Mouse (Mus musculus) midbrain, embryonic 16.5 days (tissue): ENCODE data around the gene Tarsl2. TPM values are rescaled to one million over a fixed set of nuclear protein-coding genes. Genes with fewer than 3 reads are reported as not detected.

Source experiments
- ATAC-seq: fragments of 200-750 bp; cut with Nextera tagmentation; 2 replicates; pipeline ENCODE4 v1.8.0; 2017; ENCODE audit warnings: moderate TSS enrichment
- H3K27ac ChIP-seq: fragments of 300-500 bp; sonication (generic); 2 replicates; pipeline ENCODE4 v1.5.1; 2014; ENCODE audit warnings: mild to moderate bottlenecking, low read length, mixed read lengths
- H3K27me3 ChIP-seq: fragments of 300-500 bp; sonication (generic); 2 replicates; pipeline ENCODE4 v1.6.1; 2014; ENCODE audit warnings: low read depth, low read length, mixed read lengths; ENCODE audit not compliant: control insufficient read depth, insufficient read depth
- H3K36me3 ChIP-seq: fragments of 300-500 bp; sonication (generic); 2 replicates; pipeline ENCODE4 v1.6.1; 2014; ENCODE audit warnings: mild to moderate bottlenecking, low read length, moderate library complexity, mixed read lengths; ENCODE audit not compliant: control insufficient read depth, insufficient read depth
- H3K4me1 ChIP-seq: fragments of 300-500 bp; sonication (generic); 2 replicates; pipeline ENCODE4 v1.6.1; 2014; ENCODE audit warnings: mild to moderate bottlenecking, low read length, mixed read lengths; ENCODE audit not compliant: control insufficient read depth, insufficient read depth
- H3K4me2 ChIP-seq: fragments of 300-500 bp; sonication (generic); 2 replicates; pipeline ENCODE4 v1.6.1; 2014; ENCODE audit warnings: mild to moderate bottlenecking, low read length, mixed read lengths
- H3K4me3 ChIP-seq: fragments of 300-500 bp; sonication (generic); 2 replicates; pipeline ENCODE4 v1.5.1; 2014; ENCODE audit warnings: low read depth, mild to moderate bottlenecking, low read length, moderate library complexity, mixed read lengths
- H3K9ac ChIP-seq: fragments of 300-500 bp; sonication (generic); 2 replicates; pipeline ENCODE4 v1.6.1; 2014; ENCODE audit warnings: low read depth, low read length, mixed read lengths
- H3K9me3 ChIP-seq: fragments of 300-500 bp; sonication (generic); replicated peaks from 2 replicates; pipeline ENCODE4 v1.6.1; 2014; ENCODE audit warnings: mild to moderate bottlenecking, low read length, mixed read lengths; ENCODE audit not compliant: control insufficient read depth, poor library complexity, severe bottlenecking
- WGBS: fragments of 180-500 bp; shearing (Covaris S2); extraction: QIAGEN DNeasy Blood & Tissue Kit; methylation state at CpG from one replicate; pipeline ENCODE4 v1.1.7; 2014; 5-methylcytosine and 5-hydroxymethylcytosine counted together
- polyA plus RNA-seq: library from polyadenylated mRNA; unstranded; fragments of >200 nt; fragmentation: Nextera tagmentation; extraction: Ambion mirVana; gene quantifications from 2 replicates; pipeline ENCODE4 v1.2.1, GENCODE M21; 2015

The Tarsl2 gene
- polyA plus RNA-seq, 1 experiment from 2014 or later = 19.2 TPM

DNA sequence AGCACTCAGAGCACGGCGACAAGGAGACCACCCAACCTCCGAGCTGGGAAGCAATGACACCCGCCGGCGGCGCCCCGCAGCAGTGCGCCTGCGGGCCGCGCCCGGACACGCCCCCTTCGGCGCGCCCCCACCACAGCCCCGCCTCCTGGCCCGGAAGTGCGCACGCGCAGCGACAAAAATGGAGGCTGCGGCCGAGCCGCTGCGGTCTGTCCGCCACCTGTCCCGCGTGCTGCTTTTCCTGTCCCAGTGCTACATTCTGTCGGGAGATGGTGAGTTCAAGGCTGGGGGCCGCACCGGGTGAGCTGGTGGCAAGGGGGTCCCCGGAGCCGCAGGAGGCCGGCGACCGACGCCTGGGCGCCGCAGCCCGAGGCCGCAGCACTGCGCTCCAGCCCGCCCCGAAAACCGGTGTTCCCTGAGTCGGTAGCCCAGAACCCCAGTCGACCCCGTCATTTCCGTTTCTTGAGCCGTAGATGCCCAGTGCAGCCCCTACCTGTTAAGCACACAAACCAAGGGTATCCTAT lies 48.7 kb downstream of the Tarsl2 start:
- Histone ChIP-seq H3K27ac (peak overlapping the region; percentile 90), H3K4me1 (peaks cover 12% of the 10 kb centered on the region), H3K9ac (peak overlapping the region; percentile 90), H3K36me3 (peaks cover 13% of the 10 kb centered on the region), H3K9me3 (no peaks in the 10 kb centered on the region), H3K4me3 (peak overlapping the region; percentile 90), H3K27me3 (no peaks in the 10 kb centered on the region), H3K4me2 (peak overlapping the region; percentile 59)
- peak; percentile 94 for ATAC-seq
- WGBS = under 1% methylated on average over 50 of the region's 52 CpGs

DNA sequence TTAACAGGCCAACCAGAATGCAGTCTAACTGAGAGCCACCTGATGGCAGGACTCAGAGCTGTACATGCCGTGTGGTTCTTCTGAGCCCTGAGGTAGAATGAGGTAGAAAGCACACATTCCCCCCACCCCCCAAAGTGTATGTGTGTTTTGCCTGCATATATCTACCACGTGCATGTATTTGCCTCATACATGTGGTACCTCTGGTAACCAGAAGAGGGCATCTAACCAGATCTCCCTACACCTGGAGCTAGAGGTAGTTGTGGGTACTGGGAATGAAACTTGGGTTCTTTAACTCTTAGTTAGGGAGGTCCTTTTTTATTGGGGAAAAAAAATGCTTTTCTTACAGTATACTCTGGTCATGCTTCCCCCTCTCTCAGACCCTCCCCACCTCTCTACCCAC lies 51.8 kb downstream of the Tarsl2 start:
- H3K4me3 ChIP-seq = no peak overlapping the region
- no peak for ATAC-seq
- WGBS = 52% methylated on average over 2 of the region's 2 CpGs
- no peak overlapping the region for H3K4me2 ChIP-seq
- H3K9me3 ChIP-seq = no peaks in the 10 kb centered on the region
- H3K9ac ChIP-seq = no peak overlapping the region
- peaks cover 32% of the 10 kb centered on the region for H3K36me3 ChIP-seq
- peaks cover 12% of the 10 kb centered on the region for H3K4me1 ChIP-seq
- no peak overlapping the region for H3K27ac ChIP-seq
- no peaks in the 10 kb centered on the region for H3K27me3 ChIP-seq

GRCm38 (mm10) chr7:65702076-65702475 lies 57.4 kb downstream of the Tarsl2 start:
- Histone ChIP-seq H3K9me3 (no peaks in the 10 kb centered on the region), H3K36me3 (peaks cover 31% of the 10 kb centered on the region), H3K27me3 (no peaks in the 10 kb centered on the region; the same call in 1 of the 2 replicates), H3K4me2 (no peak overlapping the region), H3K4me1 (no peaks in the 10 kb centered on the region), H3K9ac (no peak overlapping the region), H3K4me3 (no peak overlapping the region), H3K27ac (no peak overlapping the region)
- no peak for ATAC-seq
- WGBS = 88% methylated on average over 7 of the region's 7 CpGs

GRCm38 (mm10) chr7:65704818-65705242 lies 60.1 kb downstream of the Tarsl2 start:
- Histone ChIP-seq H3K36me3 (peaks cover 13% of the 10 kb centered on the region), H3K27me3 (no peaks in the 10 kb centered on the region; the same call in 1 of the 2 replicates), H3K4me1 (no peaks in the 10 kb centered on the region), H3K27ac (no peak overlapping the region), H3K9me3 (no peaks in the 10 kb centered on the region), H3K4me3 (no peak overlapping the region), H3K9ac (no peak overlapping the region), H3K4me2 (peak overlapping the region; percentile 33)
- 10% methylated on average over 10 of the region's 10 CpGs for WGBS
- peak; percentile 64; the same call in 1 of the 2 replicates for ATAC-seq

- Histone ChIP-seq H3K36me3 (no peaks in the 10 kb centered on the region), H3K27me3 (no peaks in the 10 kb centered on the region; the same call in 1 of the 2 replicates), H3K4me3 (no peak overlapping the region), H3K4me1 (no peaks in the 10 kb centered on the region), H3K4me2 (no peak overlapping the region), H3K27ac (no peak overlapping the region), H3K9me3 (no peaks in the 10 kb centered on the region), H3K9ac (no peak overlapping the region)
- WGBS = 88% methylated on average over 1 of the region's 1 CpGs
- ATAC-seq = no peak
Measured at GRCm38 (mm10) chr7:65708506-65708905, 63.8 kb downstream of the Tarsl2 start.

DNA sequence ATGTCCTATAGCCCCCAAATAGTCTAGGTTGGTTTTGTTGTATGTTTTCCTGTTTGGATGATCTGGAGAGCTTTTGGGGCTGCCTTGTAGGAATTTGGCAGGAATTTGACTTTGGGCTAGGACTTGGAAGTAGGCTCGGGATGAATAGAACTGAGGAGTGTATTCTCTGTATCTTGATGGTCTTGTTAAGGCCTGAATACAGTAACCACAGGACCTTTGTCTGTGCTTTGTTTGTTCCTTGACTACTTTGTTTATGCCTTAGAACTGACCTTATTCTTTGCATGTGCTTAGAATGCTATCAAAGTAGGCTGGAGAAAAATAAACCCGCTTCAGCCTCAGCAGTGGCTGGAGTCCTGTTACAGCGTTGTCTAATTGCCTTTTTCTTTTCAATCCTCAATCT lies 65.6 kb downstream of the Tarsl2 start:
- no peak overlapping the region for H3K4me2 ChIP-seq
- no peak overlapping the region for H3K9ac ChIP-seq
- no peak overlapping the region for H3K27ac ChIP-seq
- no peak for ATAC-seq
- no peaks in the 10 kb centered on the region for H3K9me3 ChIP-seq
- H3K4me3 ChIP-seq = no peak overlapping the region
- 84% methylated on average over 3 of the region's 3 CpGs for WGBS
- H3K27me3 ChIP-seq = no peaks in the 10 kb centered on the region; the same call in 1 of the 2 replicates
- H3K4me1 ChIP-seq = no peaks in the 10 kb centered on the region
- H3K36me3 ChIP-seq = no peaks in the 10 kb centered on the region

DNA sequence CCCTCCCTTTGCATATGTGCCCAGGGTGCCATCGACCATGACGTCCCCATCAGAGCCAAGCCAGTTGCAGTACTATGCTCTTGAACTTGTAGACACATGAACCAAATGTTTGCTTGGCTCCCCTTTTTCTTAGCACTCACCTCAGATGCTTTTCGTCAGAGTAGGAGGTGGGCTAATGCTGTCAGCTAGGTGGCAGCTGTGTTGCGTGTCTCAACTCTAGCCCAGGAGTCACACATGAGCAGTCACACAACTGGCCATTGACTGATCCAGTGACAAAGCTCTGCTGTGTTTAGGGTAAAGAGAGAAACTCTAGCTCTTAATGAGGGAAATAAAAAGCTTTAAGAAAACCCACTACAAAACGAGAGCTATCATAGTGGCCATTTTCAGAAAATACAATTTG lies 69.1 kb downstream of the Tarsl2 start:
- Histone ChIP-seq H3K4me2 (no peak overlapping the region), H3K9me3 (no peaks in the 10 kb centered on the region), H3K27me3 (no peaks in the 10 kb centered on the region), H3K4me1 (no peaks in the 10 kb centered on the region), H3K9ac (no peak overlapping the region), H3K4me3 (no peak overlapping the region), H3K36me3 (no peaks in the 10 kb centered on the region), H3K27ac (no peak overlapping the region)
- 0 out of 2 replicates have a peak, but pooled peaks have one; percentile 48 for ATAC-seq
- 58% methylated on average over 5 of the region's 5 CpGs for WGBS

DNA sequence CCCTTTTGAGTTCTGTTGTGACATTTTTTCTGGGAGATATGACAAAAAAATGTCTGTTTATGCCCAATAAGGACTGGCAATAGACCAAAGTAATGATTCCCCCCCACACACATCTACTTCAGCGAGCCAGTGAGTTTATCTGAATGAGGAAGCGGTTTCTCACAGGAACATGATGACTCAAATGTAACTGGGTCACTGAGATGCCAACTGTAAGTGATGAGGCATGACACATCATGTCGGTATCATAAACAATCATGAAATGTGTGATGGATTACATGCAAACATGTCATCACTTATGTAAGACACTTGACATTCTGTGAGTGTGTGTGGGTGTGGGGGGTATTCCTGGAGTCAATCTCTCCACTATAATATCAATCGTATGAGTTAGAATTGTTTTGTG lies 69.6 kb downstream of the Tarsl2 start:
- Histone ChIP-seq H3K9me3 (no peaks in the 10 kb centered on the region), H3K4me2 (no peak overlapping the region), H3K27ac (no peak overlapping the region), H3K9ac (no peak overlapping the region), H3K4me3 (no peak overlapping the region), H3K36me3 (no peaks in the 10 kb centered on the region), H3K27me3 (no peaks in the 10 kb centered on the region), H3K4me1 (no peaks in the 10 kb centered on the region)
- WGBS = 90% methylated on average over 4 of the region's 4 CpGs
- no peak for ATAC-seq

GRCm38 (mm10) chr7:65734024-65734423 lies 89.3 kb downstream of the Tarsl2 start:
- 91% methylated on average over 2 of the region's 2 CpGs for WGBS
- Histone ChIP-seq H3K9ac (no peak overlapping the region), H3K27me3 (no peaks in the 10 kb centered on the region), H3K9me3 (no peaks in the 10 kb centered on the region), H3K4me1 (no peaks in the 10 kb centered on the region), H3K36me3 (no peaks in the 10 kb centered on the region), H3K4me2 (no peak overlapping the region), H3K4me3 (no peak overlapping the region), H3K27ac (no peak overlapping the region)
- ATAC-seq = no peak
